Mouse (Mus musculus): ENCODE results near the gene Shld1.

The Shld1 gene

GRCm38 (mm10) chr2:132724561-132724960, 37.8 kb downstream of the Shld1 start:
- DNase-seq (ENCODE audit: low spot score), result no peak

GRCm38 (mm10) chr2:132725376-132725905, 38.7 kb downstream of the Shld1 start:
- DNase-seq (ENCODE audit: low spot score), result no peak

- DNase-seq (ENCODE audit: low spot score), result no peak
These were observed 39.4 kb downstream of the Shld1 start for GRCm38 (mm10) chr2:132726156-132726555.

GRCm38 (mm10) chr2:132732940-132733339, 46.2 kb downstream of the Shld1 start:
- DNase-seq (ENCODE audit: low spot score), result no peak

- DNase-seq (ENCODE audit: low spot score), result no peak
These were observed 47.2 kb downstream of the Shld1 start for GRCm38 (mm10) chr2:132733603-132734573.

GRCm38 (mm10) chr2:132738816-132739432, 52.2 kb downstream of the Shld1 start:
- DNase-seq (ENCODE audit: low spot score), result no peak

GRCm38 (mm10) chr2:132741862-132742347, 55.2 kb downstream of the Shld1 start:
- DNase-seq (ENCODE audit: low spot score), result no peak

GRCm38 (mm10) chr2:132744866-132745265, 58.1 kb downstream of the Shld1 start:
- no peak for DNase-seq (ENCODE audit: low spot score)

GRCm38 (mm10) chr2:132746108-132746507, 59.4 kb downstream of the Shld1 start:
- DNase-seq (ENCODE audit: low spot score), result no peak

GRCm38 (mm10) chr2:132750726-132751125, 64.0 kb downstream of the Shld1 start:
- DNase-seq (ENCODE audit: low spot score), result no peak

- DNase-seq (ENCODE audit: low spot score), result no peak
These were observed 64.7 kb downstream of the Shld1 start for GRCm38 (mm10) chr2:132751141-132752066.

- no peak for DNase-seq (ENCODE audit: low spot score)
These were observed 65.7 kb downstream of the Shld1 start for GRCm38 (mm10) chr2:132752398-132752797.

GRCm38 (mm10) chr2:132753137-132753536, 66.4 kb downstream of the Shld1 start:
- no peak for DNase-seq (ENCODE audit: low spot score)

- DNase-seq (ENCODE audit: low spot score), result no peak
These were observed 71.2 kb downstream of the Shld1 start for GRCm38 (mm10) chr2:132757911-132758310.

GRCm38 (mm10) chr2:132770822-132771221, 84.1 kb downstream of the Shld1 start:
- DNase-seq (ENCODE audit: low spot score), result no peak

- no peak for DNase-seq (ENCODE audit: low spot score)
These were observed 94.2 kb downstream of the Shld1 start, which contains the start of gene Chgb for GRCm38 (mm10) chr2:132780978-132781377. Gene Chgb (plus strand): TSS chr2:132781278.

- peak; percentile 97 for DNase-seq (ENCODE audit: low spot score)
These were observed 94.8 kb downstream of the Shld1 start for GRCm38 (mm10) chr2:132781439-132782068.

- no peak for DNase-seq (ENCODE audit: low spot score)
These were observed 97.3 kb downstream of the Shld1 start for GRCm38 (mm10) chr2:132784039-132784438.

GRCm38 (mm10) chr2:132793441-132794203, 106.9 kb downstream of the Shld1 start:
- no peak for DNase-seq (ENCODE audit: low spot score)

- no peak for DNase-seq (ENCODE audit: low spot score)
These were observed 107.5 kb downstream of the Shld1 start for GRCm38 (mm10) chr2:132794204-132794586.

Measured in ovary, postnatal 14 days (tissue).